8 mouse cellular contexts compared by ENCODE assay signal in genomic region chr8:124863163-124863677, GRCm38 (mm10). TPM values are rescaled to one million over a fixed set of nuclear protein-coding genes. Genes with fewer than 3 reads are reported as not detected.
DNase-seq lines count a peak whose midpoint lies in the region; ATAC-seq and TF ChIP-seq lines count a peak whose summit lies in the region.

No protein-coding gene starts in this region.

- peak overlapping the region; percentile 98 for H3K27ac ChIP-seq in heart, postnatal 0 days (ENCODE audit: low read depth)
- H3K27ac ChIP-seq in hindbrain, embryonic 12.5 days = peak overlapping the region; percentile 92
- H3K27ac ChIP-seq in midbrain, embryonic 11.5 days (ENCODE audit: low read depth, low read length) = peak overlapping the region; percentile 77

- under 1% methylated on average over 33 of the region's 33 CpGs for WGBS in heart, postnatal 0 days
- 0% methylated on average over 33 of the region's 33 CpGs for WGBS in hindbrain, embryonic 12.5 days
- 0% methylated on average over 33 of the region's 33 CpGs for WGBS in midbrain, embryonic 11.5 days

- H3K27me3 ChIP-seq in heart, postnatal 0 days (ENCODE audit: control insufficient read depth, insufficient read depth, low read length) = no peaks in the 10 kb centered on the region
- no peaks in the 10 kb centered on the region for H3K27me3 ChIP-seq in hindbrain, embryonic 12.5 days
- H3K27me3 ChIP-seq in midbrain, embryonic 11.5 days (ENCODE audit: control insufficient read depth, insufficient read depth, low read length) = no peaks in the 10 kb centered on the region

- peak; percentile 18 for DNase-seq in heart, postnatal 0 days (ENCODE audit: low spot score)
- DNase-seq in heart, adult 18-20 months = no peak
- no peak for DNase-seq in midbrain, embryonic 11.5 days (ENCODE audit: low spot score, missing footprints)
- DNase-seq in right cerebral cortex, adult 2 months (ENCODE audit: low spot score in 2 of 2) = no peak
- no peak for DNase-seq in left cerebral cortex, adult 9 months (ENCODE audit: low spot score in 2 of 2)
- no peak for DNase-seq in thymus, postnatal 10 days (ENCODE audit: low spot score in 2 of 2)

- peak overlapping the region; percentile 98 for H3K4me3 ChIP-seq in heart, postnatal 0 days (ENCODE audit: low read depth, low read length)
- peak overlapping the region; percentile 94 for H3K4me3 ChIP-seq in hindbrain, embryonic 12.5 days
- H3K4me3 ChIP-seq in midbrain, embryonic 11.5 days (ENCODE audit: low read depth, low read length) = peak overlapping the region; percentile 90

- no peak for TF ChIP-seq EP300 in heart, postnatal 0 days (IDR thresholded peaks at IDR 0.05; ENCODE audit: low read depth)

- H3K4me1 ChIP-seq in heart, postnatal 0 days (ENCODE audit: control insufficient read depth, insufficient read depth) = peaks cover 46% of the 10 kb centered on the region
- peaks cover 17% of the 10 kb centered on the region for H3K4me1 ChIP-seq in hindbrain, embryonic 12.5 days
- H3K4me1 ChIP-seq in midbrain, embryonic 11.5 days (ENCODE audit: control insufficient read depth, insufficient read depth, low read length) = peaks cover 6% of the 10 kb centered on the region

- peaks cover 17% of the 10 kb centered on the region for H3K36me3 ChIP-seq in heart, postnatal 0 days (replicated peaks; ENCODE audit: control insufficient read depth, insufficient read depth, low read length)
- peaks cover 28% of the 10 kb centered on the region for H3K36me3 ChIP-seq in hindbrain, embryonic 12.5 days
- H3K36me3 ChIP-seq in midbrain, embryonic 11.5 days (ENCODE audit: control insufficient read depth, insufficient read depth, low read length) = peaks cover 16% of the 10 kb centered on the region

- no peaks in the 10 kb centered on the region for H3K9me3 ChIP-seq in heart, postnatal 0 days (replicated peaks; ENCODE audit: control insufficient read depth, low read length)
- no peaks in the 10 kb centered on the region for H3K9me3 ChIP-seq in hindbrain, embryonic 12.5 days (replicated peaks)
- no peaks in the 10 kb centered on the region for H3K9me3 ChIP-seq in midbrain, embryonic 11.5 days (ENCODE audit: control insufficient read depth, low read length)

- no peak; the same call in 1 of the 2 replicates for TF ChIP-seq CTCF in heart, postnatal 0 days (IDR thresholded peaks at IDR 0.05; ENCODE audit: low read depth)

- ATAC-seq in heart, postnatal 0 days (ENCODE audit: insufficient read depth, low read depth) = no peak
- peak; percentile 41 for ATAC-seq in activated CD4-positive, CD25-positive, alpha-beta regulatory T cell, adult 4 months
- ATAC-seq in hindbrain, embryonic 12.5 days (ENCODE audit: low FRiP score) = peak; percentile 88
- peak; percentile 86 for ATAC-seq in midbrain, embryonic 11.5 days (ENCODE audit: low FRiP score)

- peak overlapping the region; percentile 98 for H3K9ac ChIP-seq in heart, postnatal 0 days (replicated peaks; ENCODE audit: low read depth, low read length)
- H3K9ac ChIP-seq in hindbrain, embryonic 12.5 days = peak overlapping the region; percentile 94
- H3K9ac ChIP-seq in midbrain, embryonic 11.5 days (ENCODE audit: low read length) = peak overlapping the region; percentile 97

- peak overlapping the region; percentile 77 for H3K4me2 ChIP-seq in heart, postnatal 0 days (ENCODE audit: low read depth, low read length)
- H3K4me2 ChIP-seq in hindbrain, embryonic 12.5 days (replicated peaks) = peak overlapping the region; percentile 83
- H3K4me2 ChIP-seq in midbrain, embryonic 11.5 days = peak overlapping the region; percentile 80

RNA-seq across cellular contexts. Expression of gene 2810004N23Rik, which starts 0.3 kb away (rescaled TPM):
- 45.9 and 49.9 TPM in 2 replicates for total RNA-seq in heart, postnatal 0 days (2014; rRNA removed; ENCODE audit: low replicate concordance)
- polyA plus RNA-seq in heart, postnatal 0 days (2015; fragmentation: Nextera tagmentation; extraction: Ambion mirVana) = 49.6 and 50.2 TPM in 2 replicates
- 10 to 100 TPM; 44.3 to 48.5 TPM for total RNA-seq in heart, adult 18-20 months (2021)
- polyA plus RNA-seq in activated CD4-positive, CD25-positive, alpha-beta regulatory T cell, adult 4 months (2017; shearing (Covaris generic)) = 10 to 100 TPM; 28.2 to 28.7 TPM
- polyA plus RNA-seq in hindbrain, embryonic 12.5 days (2016; fragmentation: Nextera tagmentation; extraction: Ambion mirVana) = 42.2 and 43.9 TPM in 2 replicates
- 40.6 and 41.7 TPM in 2 replicates for polyA plus RNA-seq in midbrain, embryonic 11.5 days (2014; fragmentation: Nextera tagmentation; extraction: Ambion mirVana)

RNA-seq across cellular contexts. Expression of gene Gnpat, which starts 0.4 kb away (rescaled TPM):
- total RNA-seq in heart, postnatal 0 days (2014; rRNA removed; ENCODE audit: low replicate concordance) = 77.2 and 117 TPM in 2 replicates
- polyA plus RNA-seq in heart, postnatal 0 days (2015; fragmentation: Nextera tagmentation; extraction: Ambion mirVana) = 114 and 115 TPM in 2 replicates
- total RNA-seq in heart, adult 18-20 months (2021) = 100 to 1,000 TPM; 177 to 188 TPM
- polyA plus RNA-seq in activated CD4-positive, CD25-positive, alpha-beta regulatory T cell, adult 4 months (2017; shearing (Covaris generic)) = 10 to 100 TPM; 36.5 TPM
- 103 and 107 TPM in 2 replicates for polyA plus RNA-seq in hindbrain, embryonic 12.5 days (2016; fragmentation: Nextera tagmentation; extraction: Ambion mirVana)
- 136 and 138 TPM in 2 replicates for polyA plus RNA-seq in midbrain, embryonic 11.5 days (2014; fragmentation: Nextera tagmentation; extraction: Ambion mirVana)

RNA-seq across cellular contexts. Expression of gene Exoc8, which starts 34.3 kb away (rescaled TPM):
- total RNA-seq in heart, postnatal 0 days (2014; rRNA removed; ENCODE audit: low replicate concordance) = 9.0 and 16.9 TPM in 2 replicates
- 5.0 and 5.3 TPM in 2 replicates for polyA plus RNA-seq in heart, postnatal 0 days (2015; fragmentation: Nextera tagmentation; extraction: Ambion mirVana)
- 10 to 100 TPM; 18.4 to 18.7 TPM for total RNA-seq in heart, adult 18-20 months (2021)
- polyA plus RNA-seq in activated CD4-positive, CD25-positive, alpha-beta regulatory T cell, adult 4 months (2017; shearing (Covaris generic)) = 1 to 10 TPM; 5.3 to 8.3 TPM
- polyA plus RNA-seq in hindbrain, embryonic 12.5 days (2016; fragmentation: Nextera tagmentation; extraction: Ambion mirVana) = 17.2 and 18.8 TPM in 2 replicates
- 7.1 and 7.2 TPM in 2 replicates for polyA plus RNA-seq in midbrain, embryonic 11.5 days (2014; fragmentation: Nextera tagmentation; extraction: Ambion mirVana)

RNA-seq across cellular contexts. Expression of gene Sprtn, which starts 34.5 kb away (rescaled TPM):
- 9.6 and 14.5 TPM in 2 replicates for total RNA-seq in heart, postnatal 0 days (2014; rRNA removed; ENCODE audit: low replicate concordance)
- 5.1 and 6.7 TPM in 2 replicates for polyA plus RNA-seq in heart, postnatal 0 days (2015; fragmentation: Nextera tagmentation; extraction: Ambion mirVana)
- total RNA-seq in heart, adult 18-20 months (2021) = 10 to 100 TPM; 10.5 to 12.9 TPM
- 1 to 10 TPM; 6.6 to 8.4 TPM for polyA plus RNA-seq in activated CD4-positive, CD25-positive, alpha-beta regulatory T cell, adult 4 months (2017; shearing (Covaris generic))
- 15.2 and 17.0 TPM in 2 replicates for polyA plus RNA-seq in hindbrain, embryonic 12.5 days (2016; fragmentation: Nextera tagmentation; extraction: Ambion mirVana)
- polyA plus RNA-seq in midbrain, embryonic 11.5 days (2014; fragmentation: Nextera tagmentation; extraction: Ambion mirVana) = 12.5 and 14.1 TPM in 2 replicates
